Mouse (Mus musculus) midbrain, embryonic 12.5 days (tissue): ENCODE results near the gene Gm10999. TPM values are rescaled to one million over a fixed set of nuclear protein-coding genes. Genes with fewer than 3 reads are reported as not detected.
"Not testable (repeated sequence)": the region's sequence is repeated elsewhere in the genome, so short reads cannot be mapped to it uniquely, and the experiment has no call there.

ENCODE experiments used
- ATAC-seq: fragments of 200-750 bp; cut with Nextera tagmentation; 2 replicates; pipeline ENCODE4 v1.8.0; 2017; ENCODE audit warnings: low read depth, moderate TSS enrichment, moderate library complexity; ENCODE audit not compliant: low FRiP score
- H3K27ac ChIP-seq: fragments of 300-500 bp; sonication (generic); replicated peaks from 2 replicates; pipeline ENCODE4 v1.5.1; 2016; ENCODE audit warnings: mild to moderate bottlenecking
- H3K27me3 ChIP-seq: fragments of 300-500 bp; sonication (generic); 2 replicates; pipeline ENCODE4 v1.6.1; 2016; ENCODE audit warnings: mild to moderate bottlenecking
- H3K36me3 ChIP-seq: fragments of 300-500 bp; sonication (generic); 2 replicates; pipeline ENCODE4 v1.6.1; 2016
- H3K4me1 ChIP-seq: fragments of 300-500 bp; sonication (generic); 2 replicates; pipeline ENCODE4 v1.6.1; 2016
- H3K4me2 ChIP-seq: fragments of 300-500 bp; sonication (generic); replicated peaks from 2 replicates; pipeline ENCODE4 v1.6.1; 2016; ENCODE audit warnings: mild to moderate bottlenecking, moderate library complexity
- H3K4me3 ChIP-seq: fragments of 300-500 bp; sonication (generic); 2 replicates; pipeline ENCODE4 v1.5.1; 2016; ENCODE audit warnings: mild to moderate bottlenecking
- H3K9ac ChIP-seq: fragments of 300-500 bp; sonication (generic); replicated peaks from 2 replicates; pipeline ENCODE4 v1.6.1; 2016; ENCODE audit warnings: mild to moderate bottlenecking, moderate library complexity
- H3K9me3 ChIP-seq: fragments of 300-500 bp; sonication (generic); 2 replicates; pipeline ENCODE4 v1.6.1; 2016; ENCODE audit warnings: mild to moderate bottlenecking
- WGBS: fragments of 180-500 bp; shearing (Covaris S2); methylation state at CpG from one replicate; pipeline ENCODE4 v1.1.7; 2016; 5-methylcytosine and 5-hydroxymethylcytosine counted together
- polyA plus RNA-seq: library from polyadenylated mRNA; unstranded; fragments of >200 nt; fragmentation: Nextera tagmentation; extraction: Ambion mirVana; gene quantifications from 2 replicates; pipeline ENCODE4 v1.2.1, GENCODE M21; 2016

The Gm10999 gene
- not detected in 2 replicates for polyA plus RNA-seq

- ATAC-seq, result no peak
- no peak within 1 kb of the TSS for H3K4me2 ChIP-seq
- no peaks in the 10 kb centered on the region for H3K4me1 ChIP-seq
- no peaks in the 10 kb centered on the region for H3K9me3 ChIP-seq
- no peak within 1 kb of the TSS for H3K4me3 ChIP-seq
- H3K27ac ChIP-seq, result no peak within 1 kb of the TSS
- no peak within 1 kb of the TSS for H3K9ac ChIP-seq
- no peaks in the 10 kb centered on the region for H3K36me3 ChIP-seq
- 93% methylated on average over 1 of the region's 1 CpGs for WGBS
- no peaks in the 10 kb centered on the region for H3K27me3 ChIP-seq
Measured at GRCm38 (mm10) chr8:129131561-129131960, at the start of gene Gm10999. Gene Gm10999, minus strand, starts transcription at chr8:129131661.

DNA sequence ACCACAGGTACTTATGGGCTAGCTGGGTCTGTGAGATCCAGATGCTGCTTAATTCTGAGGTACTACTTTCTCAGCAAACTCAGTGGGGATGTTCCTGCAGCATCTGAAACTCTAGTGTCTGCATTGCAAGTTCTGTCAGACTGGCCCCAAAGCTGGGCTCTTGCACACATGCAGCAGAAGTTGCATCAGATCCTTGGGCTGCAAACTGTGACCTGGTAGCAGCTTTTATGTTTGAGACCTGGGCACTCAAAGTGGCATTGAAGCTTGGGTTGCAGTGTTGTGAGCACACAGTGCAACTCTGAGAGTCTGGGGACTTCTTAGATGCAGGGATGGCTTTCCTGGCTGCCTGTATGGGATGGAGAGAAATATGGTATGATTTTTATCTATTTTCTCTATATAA lies 2.0 kb upstream of the Gm10999 start:
- no peak overlapping the region for H3K4me3 ChIP-seq
- no peak for ATAC-seq
- no peak overlapping the region for H3K27ac ChIP-seq
- no peak overlapping the region for H3K4me2 ChIP-seq
- no peaks in the 10 kb centered on the region for H3K36me3 ChIP-seq
- H3K27me3 ChIP-seq, result no peaks in the 10 kb centered on the region
- H3K4me1 ChIP-seq, result no peaks in the 10 kb centered on the region
- no peaks in the 10 kb centered on the region for H3K9me3 ChIP-seq
- H3K9ac ChIP-seq, result no peak overlapping the region

GRCm38 (mm10) chr8:129115761-129116160 lies 15.7 kb downstream of the Gm10999 start:
- not testable (repeated sequence) for ATAC-seq, H3K9me3 ChIP-seq, H3K4me2 ChIP-seq, H3K27ac ChIP-seq, H3K36me3 ChIP-seq, H3K27me3 ChIP-seq, H3K9ac ChIP-seq, H3K4me1 ChIP-seq, H3K4me3 ChIP-seq
- 40% methylated on average over 3 of the region's 3 CpGs for WGBS

Other genes with a start within 250 kb of the Gm10999 start
- not detected in 2 replicates for gene Ccdc7a, start 66.1 kb downstream of the Gm10999 start, polyA plus RNA-seq
- gene Ccdc7b, start 64.5 kb downstream of the Gm10999 start, polyA plus RNA-seq, result not detected in 2 replicates
- 27.2 and 27.4 TPM in 2 replicates for gene 2610044O15Rik8, start 102.7 kb upstream of the Gm10999 start, polyA plus RNA-seq